Mouse (Mus musculus) thymus, postnatal 10 days (tissue): ENCODE data around the gene Gal3st4.

Source experiments
- DNase-seq, 2 experiments: peaks; one replicate each; pipeline ENCODE4 v3.0.0; 2021; ENCODE audit warnings: low spot score in 2 of 2

Gal3st4 gene

GRCm38 (mm10) chr5:138262001-138262400 lies 10.6 kb downstream of the Gal3st4 start:
- DNase-seq: no peak

GRCm38 (mm10) chr5:138260834-138261233 lies 11.8 kb downstream of the Gal3st4 start:
- no peak for DNase-seq

GRCm38 (mm10) chr5:138260051-138260450 lies 12.6 kb downstream of the Gal3st4 start:
- no peak for DNase-seq

- DNase-seq: no peak
Observed at GRCm38 (mm10) chr5:138258993-138259392, 13.6 kb downstream of the Gal3st4 start.

GRCm38 (mm10) chr5:138258542-138258941 lies 14.1 kb downstream of the Gal3st4 start:
- no peak for DNase-seq

GRCm38 (mm10) chr5:138258078-138258477 lies 14.6 kb downstream of the Gal3st4 start:
- no peak for DNase-seq

GRCm38 (mm10) chr5:138257585-138257978 lies 15.1 kb downstream of the Gal3st4 start:
- no peak for DNase-seq

- DNase-seq: no peak
Observed at GRCm38 (mm10) chr5:138256966-138257584, 15.6 kb downstream of the Gal3st4 start.

- no peak for DNase-seq
Observed at GRCm38 (mm10) chr5:138256094-138256467, 16.6 kb downstream of the Gal3st4 start.

- DNase-seq: peak; percentile 87 to 88
Observed at GRCm38 (mm10) chr5:138255353-138256093, 17.1 kb downstream of the Gal3st4 start, which contains the start of gene Lamtor4. Gene Lamtor4 (plus strand): TSS chr5:138255482.

GRCm38 (mm10) chr5:138253061-138253460 lies 19.6 kb downstream of the Gal3st4 start:
- DNase-seq: no peak

- no peak for DNase-seq
Observed at GRCm38 (mm10) chr5:138251144-138251543, 21.5 kb downstream of the Gal3st4 start.

- DNase-seq: no peak
Observed at GRCm38 (mm10) chr5:138241511-138241910, 31.1 kb downstream of the Gal3st4 start.

- DNase-seq: no peak
Observed at GRCm38 (mm10) chr5:138234224-138234623, 38.4 kb downstream of the Gal3st4 start.

- DNase-seq: no peak
Observed at GRCm38 (mm10) chr5:138233778-138234177, 38.9 kb downstream of the Gal3st4 start.

GRCm38 (mm10) chr5:138229511-138229910 lies 43.1 kb downstream of the Gal3st4 start:
- no peak for DNase-seq

GRCm38 (mm10) chr5:138228026-138228425 lies 44.6 kb downstream of the Gal3st4 start:
- peak in 1 of 2 experiments; percentile 52 for DNase-seq

- DNase-seq: no peak
Observed at GRCm38 (mm10) chr5:138227367-138227766, 45.3 kb downstream of the Gal3st4 start.

GRCm38 (mm10) chr5:138226491-138226890 lies 46.1 kb downstream of the Gal3st4 start:
- no peak for DNase-seq

- DNase-seq: no peak
Observed at GRCm38 (mm10) chr5:138225700-138226099, 46.9 kb downstream of the Gal3st4 start, which contains the start of gene Nxpe5. Gene Nxpe5 (plus strand): TSS chr5:138225898.

- DNase-seq: no peak
Observed at GRCm38 (mm10) chr5:138223287-138223686, 49.4 kb downstream of the Gal3st4 start.

- DNase-seq: peak; percentile 44 to 87
Observed at GRCm38 (mm10) chr5:138222111-138222510, 50.5 kb downstream of the Gal3st4 start.

GRCm38 (mm10) chr5:138219864-138220263 lies 52.8 kb downstream of the Gal3st4 start:
- DNase-seq: no peak
